Mouse (Mus musculus) testis, adult 2 months (tissue): ENCODE results near the gene Hsd17b11. TPM values are rescaled to one million over a fixed set of nuclear protein-coding genes. Genes with fewer than 3 reads are reported as not detected.

Experiments used
- H3K27ac ChIP-seq: fragments of 200-500 bp; 2 replicates; pipeline ENCODE4 v1.5.1; 2012; ENCODE audit warnings: low read depth, low read length; ENCODE audit not compliant: control insufficient read depth, insufficient read depth
- H3K27me3 ChIP-seq: fragments of 200-500 bp; 2 replicates; pipeline ENCODE4 v1.6.1; 2012; ENCODE audit warnings: mild to moderate bottlenecking, low read length, moderate library complexity; ENCODE audit not compliant: control insufficient read depth, insufficient read depth
- H3K36me3 ChIP-seq: fragments of 200-500 bp; 2 replicates; pipeline ENCODE4 v1.6.1; 2012; ENCODE audit warnings: mild to moderate bottlenecking, low read length; ENCODE audit not compliant: control insufficient read depth, insufficient read depth
- H3K4me1 ChIP-seq: fragments of 200-500 bp; 2 replicates; pipeline ENCODE4 v1.6.1; 2012; ENCODE audit warnings: low read length; ENCODE audit not compliant: control insufficient read depth, insufficient read depth
- H3K4me3 ChIP-seq: fragments of 200-500 bp; 2 replicates; pipeline ENCODE4 v1.5.1; 2012; ENCODE audit warnings: low read depth, mild to moderate bottlenecking, low read length, moderate library complexity, mixed read lengths; ENCODE audit not compliant: control insufficient read depth
- CTCF ChIP-seq: fragments of 200-500 bp; IDR thresholded peaks from 2 replicates; pipeline ENCODE4 v1.5.1; 2012; ENCODE audit warnings: low read depth, mild to moderate bottlenecking, inconsistent platforms, low read length, moderate library complexity; ENCODE audit not compliant: control insufficient read depth, insufficient read depth, insufficient replicate concordance
- POLR2A ChIP-seq: fragments of 200-500 bp; IDR thresholded peaks from 2 replicates; pipeline ENCODE4 v1.6.1; 2012; ENCODE audit warnings: low read depth, mild to moderate bottlenecking, inconsistent platforms, low read length, moderate library complexity; ENCODE audit not compliant: control insufficient read depth
- polyA plus RNA-seq: library from polyadenylated mRNA; depleted of rRNA; stranded (reverse); fragments of >200 nt; gene quantifications from 2 replicates; pipeline ENCODE4 v1.2.3, GENCODE M21; 2012

The Hsd17b11 gene
- polyA plus RNA-seq, 1 experiment, result 5.5 TPM

DNA sequence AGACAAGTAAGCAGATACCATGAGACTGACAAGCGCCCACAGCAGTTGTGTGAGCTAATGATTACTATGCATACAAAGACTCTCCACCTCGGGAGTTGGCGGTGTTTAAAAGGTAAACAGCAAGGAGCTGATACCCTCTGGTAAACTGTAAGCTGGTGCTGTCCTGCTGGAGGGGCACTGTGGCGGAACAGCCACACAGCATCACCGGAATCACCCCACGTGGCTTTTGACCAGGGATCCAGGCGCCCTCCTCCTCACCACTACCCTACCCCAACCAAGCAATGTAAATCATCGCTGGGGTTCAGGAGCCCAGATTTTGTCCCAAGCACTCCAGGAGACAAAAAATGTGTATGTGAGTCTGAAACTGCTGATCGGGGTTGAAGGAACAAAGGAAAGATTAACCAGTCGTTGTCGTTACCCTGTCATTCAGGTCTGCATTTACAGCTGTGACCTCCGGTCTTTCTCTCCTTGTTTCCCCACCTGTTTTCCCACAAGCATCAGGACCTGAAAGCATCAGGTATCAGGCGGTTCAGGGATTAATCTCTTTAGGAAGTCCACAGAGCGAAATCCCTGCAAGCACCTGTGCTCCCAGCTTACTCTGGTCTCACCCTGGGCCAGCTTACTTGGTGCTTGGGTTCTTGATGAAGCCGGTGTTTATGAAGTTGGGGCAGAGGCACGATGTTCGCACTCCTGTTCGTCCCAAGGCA is 19.0 kb downstream of the Hsd17b11 start:
- TF ChIP-seq CTCF (no peak), POLR2A (no peak)
- H3K4me3 ChIP-seq, result peak overlapping the region; percentile 22
- no peak overlapping the region for H3K27ac ChIP-seq
- H3K27me3 ChIP-seq, result no peaks in the 10 kb centered on the region
- no peaks in the 10 kb centered on the region for H3K36me3 ChIP-seq
- peaks cover 4% of the 10 kb centered on the region for H3K4me1 ChIP-seq

DNA sequence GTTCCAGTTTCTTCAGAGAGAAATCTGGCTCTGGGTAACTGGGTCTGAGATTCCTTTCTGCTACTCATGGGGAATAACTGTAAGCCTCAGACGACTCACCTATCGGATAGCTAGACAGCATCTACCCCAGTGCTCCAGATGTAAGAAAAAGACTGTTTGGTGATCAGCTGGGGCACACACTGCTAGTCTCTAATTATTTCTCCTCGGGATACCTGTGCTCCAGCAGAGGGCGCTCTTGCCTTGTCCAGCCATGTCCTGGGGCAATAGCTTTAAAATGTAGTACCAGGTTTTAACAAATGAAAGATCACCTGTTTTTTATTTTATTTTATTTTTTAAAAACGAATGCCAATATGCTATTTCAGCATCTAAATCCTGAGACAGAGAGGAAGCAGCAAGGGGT is 22.0 kb downstream of the Hsd17b11 start:
- no peak for TF ChIP-seq POLR2A
- TF ChIP-seq CTCF, result peak; percentile 79; the same call in 1 of the 2 replicates
- H3K27ac ChIP-seq, result no peak overlapping the region
- H3K4me3 ChIP-seq, result no peak overlapping the region
- no peaks in the 10 kb centered on the region for H3K36me3 ChIP-seq
- no peaks in the 10 kb centered on the region for H3K27me3 ChIP-seq
- peaks cover 4% of the 10 kb centered on the region for H3K4me1 ChIP-seq

- H3K36me3 ChIP-seq, result no peaks in the 10 kb centered on the region
- no peak overlapping the region for H3K4me3 ChIP-seq
- no peak overlapping the region for H3K27ac ChIP-seq
- peaks cover 4% of the 10 kb centered on the region for H3K4me1 ChIP-seq
- TF ChIP-seq POLR2A (no peak), CTCF (no peak)
- no peaks in the 10 kb centered on the region for H3K27me3 ChIP-seq
Observed at GRCm38 (mm10) chr5:103998739-103999138, 23.0 kb downstream of the Hsd17b11 start.

GRCm38 (mm10) chr5:103995181-103995580 is 26.5 kb downstream of the Hsd17b11 start:
- no peak overlapping the region for H3K4me3 ChIP-seq
- TF ChIP-seq CTCF (no peak), POLR2A (no peak)

GRCm38 (mm10) chr5:103994669-103995068 is 27.1 kb downstream of the Hsd17b11 start:
- H3K4me1 ChIP-seq, result peaks cover 1% of the 10 kb centered on the region; the same call in 1 of the 2 replicates
- TF ChIP-seq CTCF (no peak), POLR2A (no peak)

More at GRCm38 (mm10) chr5:103995181-103995580, 26.5 kb downstream of the Hsd17b11 start:
- Histone ChIP-seq H3K27me3 (no peaks in the 10 kb centered on the region), H3K36me3 (no peaks in the 10 kb centered on the region), H3K4me1 (no peaks in the 10 kb centered on the region; the same call in 1 of the 2 replicates), H3K27ac (no peak overlapping the region)

GRCm38 (mm10) chr5:103993601-103994000 is 28.1 kb downstream of the Hsd17b11 start:
- H3K4me1 ChIP-seq, result peaks cover 5% of the 10 kb centered on the region
- no peak overlapping the region for H3K27ac ChIP-seq
- no peaks in the 10 kb centered on the region for H3K27me3 ChIP-seq
- no peak overlapping the region for H3K4me3 ChIP-seq
- no peaks in the 10 kb centered on the region for H3K36me3 ChIP-seq
- TF ChIP-seq POLR2A, result no peak
- TF ChIP-seq CTCF, result no peak

More at GRCm38 (mm10) chr5:103994669-103995068, 27.1 kb downstream of the Hsd17b11 start:
- no peaks in the 10 kb centered on the region for H3K27me3 ChIP-seq
- H3K4me3 ChIP-seq, result no peak overlapping the region
- no peak overlapping the region for H3K27ac ChIP-seq
- H3K36me3 ChIP-seq, result no peaks in the 10 kb centered on the region

GRCm38 (mm10) chr5:103992831-103993230 is 28.9 kb downstream of the Hsd17b11 start:
- TF ChIP-seq POLR2A, result no peak
- TF ChIP-seq CTCF, result no peak
- H3K4me1 ChIP-seq, result peaks cover 5% of the 10 kb centered on the region
- no peaks in the 10 kb centered on the region for H3K36me3 ChIP-seq
- no peak overlapping the region for H3K27ac ChIP-seq
- H3K4me3 ChIP-seq, result no peak overlapping the region
- no peaks in the 10 kb centered on the region for H3K27me3 ChIP-seq
